In genomic region chr3:154171881-154172592, GRCm38 (mm10) we compare ENCODE assay signal across 11 mouse cellular contexts.
DNase-seq lines count a peak whose midpoint lies in the region; ATAC-seq lines count a peak whose summit lies in the region.
"Had no signal": no experiment of that assay in that cellular context is flagged by ENCODE, and none has a peak within 500 bp of the region (broad histone marks: within the 10 kb centered on the region; RNA-seq: fewer than 3 reads in every experiment).

No protein-coding gene starts in this region.

- peaks cover 8% of the 10 kb centered on the region for H3K4me1 ChIP-seq in hindbrain, embryonic 16.5 days (ENCODE audit: control insufficient read depth, insufficient read depth, low read depth, low read length)
- H3K4me1 ChIP-seq in kidney, embryonic 15.5 days: no peaks in the 10 kb centered on the region

- peak; percentile 23 to 26 for DNase-seq in cerebellum, postnatal 14 days
- DNase-seq in cerebellum, adult 9-10 months: no peak
- DNase-seq in left cerebral cortex, postnatal 25 days (ENCODE audit: low spot score in 2 of 2): peak; percentile 49
- DNase-seq in right cerebral cortex, postnatal 14 days: peak; percentile 39
- DNase-seq in kidney, postnatal 36 days: no peak
- DNase-seq: heart, adult 18-20 months; kidney, adult 9 months; lung, postnatal 10 days had no signal

- ATAC-seq in hindbrain, embryonic 16.5 days: peak; percentile 79
- no peak for ATAC-seq in kidney, embryonic 15.5 days (replicated peaks; ENCODE audit: low FRiP score)
- no peak for ATAC-seq in inflammation-experienced regulatory T-cells, adult 6 months

- H3K4me3 ChIP-seq in hindbrain, embryonic 16.5 days (ENCODE audit: low read length): no peak overlapping the region
- no peak overlapping the region for H3K4me3 ChIP-seq in kidney, embryonic 15.5 days (replicated peaks)

- intact Hi-C loops in left cerebral cortex, postnatal 25 days (cut with DNase I): no loop called here

- H3K27me3 ChIP-seq in hindbrain, embryonic 16.5 days (replicated peaks; ENCODE audit: control insufficient read depth, insufficient read depth, low read length): no peaks in the 10 kb centered on the region
- H3K27me3 ChIP-seq in kidney, embryonic 15.5 days: no peaks in the 10 kb centered on the region

- WGBS in hindbrain, embryonic 16.5 days: 39% methylated on average over 10 of the region's 10 CpGs
- WGBS in kidney, embryonic 15.5 days: 70% methylated on average over 10 of the region's 10 CpGs

- no peak overlapping the region for H3K4me2 ChIP-seq in hindbrain, embryonic 16.5 days (ENCODE audit: low read length)
- H3K4me2 ChIP-seq in kidney, embryonic 15.5 days: no peak overlapping the region

- H3K36me3 ChIP-seq in hindbrain, embryonic 16.5 days (ENCODE audit: control insufficient read depth, insufficient read depth, low read length): no peaks in the 10 kb centered on the region
- H3K36me3 ChIP-seq in kidney, embryonic 15.5 days: no peaks in the 10 kb centered on the region

- H3K9ac ChIP-seq in hindbrain, embryonic 16.5 days (ENCODE audit: low read depth, low read length): no peak overlapping the region
- no peak overlapping the region for H3K9ac ChIP-seq in kidney, embryonic 15.5 days

- peak overlapping the region; percentile 74 for H3K27ac ChIP-seq in hindbrain, embryonic 16.5 days (ENCODE audit: low read depth, low read length)
- H3K27ac ChIP-seq in kidney, embryonic 15.5 days: no peak overlapping the region

- H3K9me3 ChIP-seq in hindbrain, embryonic 16.5 days (ENCODE audit: control insufficient read depth, low read length): no peaks in the 10 kb centered on the region
- H3K9me3 ChIP-seq in kidney, embryonic 15.5 days (replicated peaks): no peaks in the 10 kb centered on the region

Comparison
In these comparisons a context has a peak if more than half of its experiments do, and no peak if none do; other contexts are left out.
1. DNase-seq: peak in cerebellum, postnatal 14 days (2 of 2), left cerebral cortex, postnatal 25 days (2 of 2) and right cerebral cortex, postnatal 14 days (single experiment); none in cerebellum, adult 9-10 months (single experiment) and kidney, postnatal 36 days (0 of 2).